Mouse (Mus musculus) myocyte (in vitro differentiated cells): ENCODE measurements around the gene Syn1. TPM values are rescaled to one million over a fixed set of nuclear protein-coding genes. Genes with fewer than 3 reads are reported as not detected.

Experiments
- H3K27me3 ChIP-seq: one replicate; pipeline ENCODE4 v1.6.1; 2011; ENCODE audit not compliant: control insufficient read depth, insufficient read depth, insufficient read length
- H3K36me3 ChIP-seq: one replicate; pipeline ENCODE4 v1.6.1; 2011; ENCODE audit not compliant: control insufficient read depth, insufficient read depth
- H3K4me2 ChIP-seq: one replicate; pipeline ENCODE4 v1.6.1; 2011; ENCODE audit warnings: low read depth, control low read depth
- H3K4me3 ChIP-seq: one replicate; pipeline ENCODE4 v1.5.1; 2011; ENCODE audit warnings: mild to moderate bottlenecking, control low read depth, moderate library complexity
- H3K79me2 ChIP-seq: one replicate; pipeline ENCODE4 v1.6.1; 2011; ENCODE audit not compliant: control insufficient read depth, insufficient read depth
- H3ac ChIP-seq: one replicate; pipeline ENCODE4 v1.6.1; 2011; ENCODE audit not compliant: control insufficient read depth, insufficient read length
- CEBPB ChIP-seq: IDR thresholded peaks from 2 replicates; pipeline ENCODE4 v1.6.1; 2011; ENCODE audit warnings: mild to moderate bottlenecking, moderate library complexity; ENCODE audit not compliant: poor library complexity, insufficient read depth, severe bottlenecking
- E2F4 ChIP-seq: IDR thresholded peaks from one replicate; pipeline ENCODE4 v1.6.1; 2011; ENCODE audit warnings: mild to moderate bottlenecking, control low read depth, moderate library complexity; ENCODE audit not compliant: insufficient read depth
- MAX ChIP-seq: IDR thresholded peaks from one replicate; pipeline ENCODE4 v1.6.1; 2011; ENCODE audit warnings: low read depth, mild to moderate bottlenecking, control low read depth
- MYOD1 ChIP-seq, 3 experiments: IDR thresholded peaks; one replicate each; pipeline ENCODE4 v1.6.1; 2011; ENCODE audit warnings: control low read depth in 2 of 3, low read depth in 2 of 3, mild to moderate bottlenecking in 2 of 3, moderate library complexity in 1 of 3; ENCODE audit not compliant: insufficient read length in 2 of 3, control insufficient read depth in 1 of 3
- MYOG ChIP-seq, 3 experiments: IDR thresholded peaks; one replicate each; pipeline ENCODE4 v1.6.1; 2011; ENCODE audit warnings: control low read depth in 2 of 3, low read depth in 2 of 3, mild to moderate bottlenecking in 2 of 3; ENCODE audit not compliant: insufficient read length in 2 of 3, control insufficient read depth in 1 of 3, insufficient read depth in 1 of 3
- POLR2A ChIP-seq: IDR thresholded peaks from one replicate; pipeline ENCODE4 v1.6.1; 2011; ENCODE audit warnings: low read depth, mild to moderate bottlenecking, control low read depth, moderate library complexity; ENCODE audit not compliant: insufficient read length
- POLR2AphosphoS2 ChIP-seq: IDR thresholded peaks from one replicate; pipeline ENCODE4 v1.6.1; 2011; ENCODE audit warnings: low read depth, control low read depth; ENCODE audit not compliant: insufficient read length
- REST ChIP-seq: IDR thresholded peaks from one replicate; pipeline ENCODE4 v1.6.1; 2011; ENCODE audit warnings: mild to moderate bottlenecking, control low read depth, moderate library complexity; ENCODE audit not compliant: insufficient read depth, insufficient read length
- SRF ChIP-seq: IDR thresholded peaks from one replicate; pipeline ENCODE4 v1.6.1; 2011; ENCODE audit warnings: low read depth; ENCODE audit not compliant: control insufficient read depth, insufficient read length
- TCF12 ChIP-seq: IDR thresholded peaks from one replicate; pipeline ENCODE4 v1.6.1; 2011; ENCODE audit warnings: mild to moderate bottlenecking, control low read depth; ENCODE audit not compliant: poor library complexity, insufficient read depth, severe bottlenecking
- TCF3 ChIP-seq: IDR thresholded peaks from one replicate; pipeline ENCODE4 v1.6.1; 2011; ENCODE audit warnings: low read depth, control low read depth; ENCODE audit not compliant: insufficient read length
- USF1 ChIP-seq: IDR thresholded peaks from one replicate; pipeline ENCODE4 v1.6.1; 2011; ENCODE audit warnings: low read depth, mild to moderate bottlenecking, control low read depth, moderate library complexity
- polyA plus RNA-seq: library from polyadenylated mRNA; unstranded; fragments of >200 nt; fragmentation: generic; extraction: Trizol; gene quantifications from one replicate; pipeline ENCODE4 v1.2.1, GENCODE M21; 2012; ENCODE audit warnings: missing spikeins

Syn1 gene
- 8.1 TPM for polyA plus RNA-seq

DNA sequence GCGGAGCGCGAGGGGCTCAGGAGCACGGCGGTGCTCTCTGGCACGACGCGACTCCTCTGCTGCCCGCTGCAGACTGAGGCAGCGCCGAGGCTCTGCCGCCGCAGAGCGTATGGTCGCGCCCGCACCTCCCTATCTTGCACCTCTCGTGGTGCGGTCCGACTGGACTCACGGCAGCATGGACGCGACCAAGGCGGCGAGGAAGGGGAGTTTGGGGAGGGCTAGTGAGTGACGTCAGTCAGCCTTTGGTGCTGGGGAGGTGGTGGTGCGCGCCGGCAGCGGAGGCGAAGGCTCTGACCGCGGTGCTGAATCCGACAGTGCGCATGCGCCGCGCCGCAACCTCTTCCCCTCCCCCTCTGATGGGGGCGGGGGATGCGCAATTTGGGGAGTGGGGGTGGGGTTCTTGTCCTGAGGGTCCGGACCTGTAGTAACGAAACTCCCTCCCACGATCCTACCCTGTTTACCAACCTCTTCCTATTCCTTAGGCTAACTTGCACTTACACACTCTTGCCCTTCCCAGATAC, at the start of gene Syn1:
Gene Syn1 (minus strand): TSS at position 161 of the 521 bp plus-strand sequence.
- peak within 1 kb of the TSS; percentile 64 for H3K4me2 ChIP-seq
- peak within 1 kb of the TSS; percentile 21 for H3K4me3 ChIP-seq
- H3K36me3 ChIP-seq: no peaks in the 10 kb centered on the region
- no peaks in the 10 kb centered on the region for H3K27me3 ChIP-seq
- TF ChIP-seq MAX: no peak
- no peak for TF ChIP-seq TCF12
- TF ChIP-seq POLR2A: peak; percentile 69
- no peak for TF ChIP-seq E2F4
- peak in 1 of 3 experiments; percentile 3 for TF ChIP-seq MYOG (IDR thresholded peaks at IDR 0.05; ENCODE audit: control insufficient read depth in 1 of 3, insufficient read depth in 1 of 3, insufficient read length in 2 of 3, low read depth in 2 of 3)
- TF ChIP-seq USF1: no peak
- TF ChIP-seq CEBPB: no peak
- no peak for TF ChIP-seq MYOD1 (IDR thresholded peaks at IDR 0.05; ENCODE audit: control insufficient read depth in 1 of 3, insufficient read length in 2 of 3, low read depth in 2 of 3)
- TF ChIP-seq POLR2AphosphoS2: peak; percentile 55
- TF ChIP-seq TCF3: no peak
- no peak for TF ChIP-seq SRF
- peak; percentile 90 for TF ChIP-seq REST
- H3K79me2 ChIP-seq: no peaks in the 10 kb centered on the region
- no peak within 1 kb of the TSS for H3ac ChIP-seq

DNA sequence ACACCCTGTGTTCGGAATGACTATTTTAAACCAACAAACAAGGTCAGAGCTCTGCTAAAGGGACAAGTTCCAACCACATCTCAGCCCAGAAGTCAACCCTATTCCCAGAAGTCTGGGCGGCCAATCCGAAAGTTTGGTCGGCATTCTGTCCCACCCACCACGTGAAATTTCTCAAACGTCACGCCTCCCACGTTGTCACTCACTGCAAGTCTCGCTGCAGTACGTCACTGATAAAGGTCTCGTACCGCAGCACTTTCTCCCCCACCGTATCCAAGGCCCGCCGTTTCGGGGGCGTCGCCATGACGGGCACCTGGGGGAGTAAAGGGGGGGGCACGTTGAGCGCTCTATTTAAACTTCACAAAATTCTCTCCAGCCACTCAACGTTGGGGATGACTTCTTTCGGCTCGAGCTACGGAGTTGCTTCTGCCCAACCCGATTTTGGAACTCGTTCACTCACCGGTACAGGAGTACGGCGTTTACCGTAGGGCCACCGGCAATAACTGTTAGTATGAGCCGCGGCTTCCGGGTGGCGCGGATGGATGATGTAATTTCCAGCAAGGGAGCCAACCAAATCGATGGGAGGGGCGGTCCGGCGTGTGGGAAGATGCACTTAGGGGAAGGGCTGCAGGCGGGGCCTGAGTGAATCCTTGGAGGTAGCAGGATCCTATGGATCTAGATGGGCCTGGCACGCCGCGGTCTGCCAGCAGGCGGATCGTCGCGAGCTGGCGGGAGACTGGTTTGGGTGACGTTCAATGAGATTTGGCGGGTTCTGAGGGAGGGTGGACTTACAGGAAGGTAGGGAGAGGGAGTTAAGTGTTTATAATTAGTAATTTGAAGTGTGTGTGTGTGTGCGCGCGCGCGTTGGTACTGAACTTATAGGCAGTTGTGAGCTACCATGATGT, 40.9 kb upstream of the Syn1 start, which contains the start of gene Uxt:
Gene Uxt (minus strand): TSS at position 541 of the 902 bp plus-strand sequence.
- peaks cover 9% of the 10 kb centered on the region for H3K79me2 ChIP-seq
- H3K4me2 ChIP-seq: peak within 1 kb of the TSS; percentile 90
- TF ChIP-seq POLR2AphosphoS2 (peak; percentile 62), USF1 (peak; percentile 12), CEBPB (peak; percentile 47; the same call in 1 of the 2 replicates), MYOG (IDR thresholded peaks at IDR 0.05; ENCODE audit: control insufficient read depth in 1 of 3, insufficient read depth in 1 of 3, insufficient read length in 2 of 3, low read depth in 2 of 3) (no peak), POLR2A (peak; percentile 77)

DNA sequence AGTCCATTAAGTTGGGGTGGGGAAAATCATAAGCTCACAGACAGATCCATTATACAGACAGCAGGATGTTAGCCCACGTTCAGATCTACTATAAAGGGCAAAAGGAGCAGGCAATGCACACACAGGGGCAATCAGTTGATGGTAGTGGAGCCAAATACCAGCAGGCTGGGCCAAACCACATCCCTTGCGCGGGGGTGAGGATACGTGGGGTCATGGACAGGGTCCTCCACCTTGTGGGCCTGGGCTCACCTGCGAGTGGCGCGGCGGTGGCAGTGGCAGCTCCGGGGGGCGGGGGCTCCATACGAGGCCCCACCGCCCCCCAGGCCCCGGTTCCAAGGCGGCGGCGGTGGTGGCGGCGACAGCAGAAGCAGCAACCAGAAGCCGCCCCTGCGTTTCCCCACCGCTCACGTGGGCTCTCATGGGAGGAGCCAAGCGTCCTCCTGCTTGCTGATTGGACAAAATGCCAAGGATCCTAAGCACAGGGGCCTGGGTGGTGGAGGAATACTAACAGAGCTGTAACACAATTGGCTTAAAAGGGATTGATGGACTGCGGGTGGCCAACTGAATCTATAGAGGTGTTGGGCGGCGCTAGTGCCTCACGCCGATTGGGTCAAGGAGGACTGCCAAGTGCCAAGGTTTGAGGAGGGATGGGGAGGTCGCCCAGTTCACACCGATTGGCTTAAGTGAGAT, 29.5 kb upstream of the Syn1 start, which contains the start of gene Elk1:
Gene Elk1 (minus strand): TSS at position 418 of the 690 bp plus-strand sequence.
- Histone ChIP-seq H3ac (peak within 1 kb of the TSS; percentile 38), H3K4me3 (peak within 1 kb of the TSS; percentile 34), H3K4me2 (peak within 1 kb of the TSS; percentile 72), H3K27me3 (no peaks in the 10 kb centered on the region), H3K36me3 (no peaks in the 10 kb centered on the region), H3K79me2 (peaks cover 17% of the 10 kb centered on the region)
- no peak for TF ChIP-seq MYOD1 (IDR thresholded peaks at IDR 0.05; ENCODE audit: control insufficient read depth in 1 of 3, insufficient read length in 2 of 3, low read depth in 2 of 3)
- TF ChIP-seq USF1: peak; percentile 82
- no peak for TF ChIP-seq TCF12
- TF ChIP-seq POLR2A: peak; percentile 65
- TF ChIP-seq POLR2AphosphoS2: peak; percentile 80

More for the DNA sequence above, 40.9 kb upstream of the Syn1 start, which contains the start of gene Uxt:
- peak within 1 kb of the TSS; percentile 60 for H3K4me3 ChIP-seq
- H3ac ChIP-seq: peak within 1 kb of the TSS; percentile 22
- H3K27me3 ChIP-seq: no peaks in the 10 kb centered on the region
- no peaks in the 10 kb centered on the region for H3K36me3 ChIP-seq

DNA sequence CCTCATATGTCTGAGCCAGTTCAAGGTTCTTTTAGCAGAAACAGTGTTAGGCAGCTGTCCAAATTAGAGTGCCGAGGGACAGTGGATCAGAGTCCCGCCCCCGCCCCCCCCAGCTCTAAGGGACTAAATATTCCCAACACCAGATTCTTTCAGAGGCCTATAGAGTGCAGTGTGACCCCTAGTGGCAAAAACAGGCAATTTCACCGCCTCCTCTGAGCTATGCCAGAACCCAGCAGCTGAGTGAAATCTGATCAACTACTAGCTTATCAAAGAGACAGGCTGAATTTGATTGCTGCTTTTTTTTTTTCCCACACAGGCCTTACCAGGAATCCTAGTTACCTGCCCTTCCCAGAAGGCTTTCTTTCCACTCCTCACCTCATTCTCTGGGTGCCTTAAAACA, 25.3 kb upstream of the Syn1 start:
- H3K4me3 ChIP-seq: no peak overlapping the region
- H3ac ChIP-seq: no peak overlapping the region
- H3K4me2 ChIP-seq: no peak overlapping the region
- H3K36me3 ChIP-seq: peaks cover 1% of the 10 kb centered on the region
- H3K79me2 ChIP-seq: peaks cover 17% of the 10 kb centered on the region
- no peaks in the 10 kb centered on the region for H3K27me3 ChIP-seq
- TF ChIP-seq POLR2A (no peak), REST (no peak), POLR2AphosphoS2 (no peak), MAX (no peak), TCF12 (no peak), CEBPB (no peak), TCF3 (no peak), E2F4 (no peak), SRF (no peak), MYOG (IDR thresholded peaks at IDR 0.05; ENCODE audit: control insufficient read depth in 1 of 3, insufficient read depth in 1 of 3, insufficient read length in 2 of 3, low read depth in 2 of 3) (no peak), USF1 (no peak), MYOD1 (IDR thresholded peaks at IDR 0.05; ENCODE audit: control insufficient read depth in 1 of 3, insufficient read length in 2 of 3, low read depth in 2 of 3) (no peak)
